Mouse (Mus musculus) monocyte, adult 2 months (primary cell): Measurements from ENCODE around the gene Gas1.

ENCODE experiments used
- DNase-seq, 2 experiments: peaks; one replicate each; pipeline ENCODE4 v3.0.0; 2022; ENCODE audit warnings: low spot score in 2 of 2, low read depth in 1 of 2

Gene Gas1

GRCm38 (mm10) chr13:60177106-60177796 lies at the start of gene Gas1:
Gas1 (minus strand) TSS chr13:60177365.
- DNase-seq = no peak

- DNase-seq = no peak
Observed at GRCm38 (mm10) chr13:60226251-60226836, 49.2 kb upstream of the Gas1 start.

- DNase-seq = no peak
Observed at GRCm38 (mm10) chr13:60225736-60226135, 48.6 kb upstream of the Gas1 start.

- no peak for DNase-seq
Observed at GRCm38 (mm10) chr13:60225276-60225675, 48.1 kb upstream of the Gas1 start.

GRCm38 (mm10) chr13:60223797-60224196 lies 46.6 kb upstream of the Gas1 start:
- DNase-seq = no peak

GRCm38 (mm10) chr13:60222336-60222735 lies 45.2 kb upstream of the Gas1 start:
- DNase-seq = no peak

- no peak for DNase-seq
Observed at GRCm38 (mm10) chr13:60213896-60214295, 36.7 kb upstream of the Gas1 start.

GRCm38 (mm10) chr13:60207135-60207601 lies 30.0 kb upstream of the Gas1 start:
- no peak for DNase-seq

- DNase-seq = no peak
Observed at GRCm38 (mm10) chr13:60204746-60205145, 27.6 kb upstream of the Gas1 start.

GRCm38 (mm10) chr13:60193273-60193672 lies 16.1 kb upstream of the Gas1 start:
- DNase-seq = no peak

- DNase-seq = no peak
Observed at GRCm38 (mm10) chr13:60189923-60190322, 12.8 kb upstream of the Gas1 start.

- no peak for DNase-seq
Observed at GRCm38 (mm10) chr13:60188952-60189351, 11.8 kb upstream of the Gas1 start.

GRCm38 (mm10) chr13:60187276-60187675 lies 10.1 kb upstream of the Gas1 start:
- DNase-seq = no peak

- DNase-seq = no peak
Observed at GRCm38 (mm10) chr13:60182346-60182745, 5.2 kb upstream of the Gas1 start.

- no peak for DNase-seq
Observed at GRCm38 (mm10) chr13:60179641-60180040, 2.5 kb upstream of the Gas1 start.

- DNase-seq = peak; percentile 56 to 67
Observed at GRCm38 (mm10) chr13:60178416-60178815, 1.3 kb upstream of the Gas1 start.

GRCm38 (mm10) chr13:60177797-60178110 lies 589 bp upstream of the Gas1 start:
- DNase-seq = no peak

GRCm38 (mm10) chr13:60176776-60177105 lies 424 bp downstream of the Gas1 start:
- DNase-seq = no peak

- no peak for DNase-seq
Observed at GRCm38 (mm10) chr13:60176136-60176775, 909 bp downstream of the Gas1 start.

- no peak for DNase-seq
Observed at GRCm38 (mm10) chr13:60175490-60176135, 1.6 kb downstream of the Gas1 start.

- DNase-seq = no peak
Observed at GRCm38 (mm10) chr13:60174953-60175352, 2.2 kb downstream of the Gas1 start.
